Mouse (Mus musculus) E14TG2a.4 (cell line): ENCODE measurements around the gene Cdc42bpb.

Experiments used
- CTCF ChIP-seq: conservative IDR thresholded peaks from 2 replicates; pipeline ENCODE4 v1.5.1; 2014; ENCODE audit warnings: low read length
- NANOG ChIP-seq: IDR thresholded peaks from 2 replicates; pipeline ENCODE4 v1.6.1; 2014; ENCODE audit warnings: borderline replicate concordance, low read length, mixed read lengths
- POU5F1 ChIP-seq: IDR thresholded peaks from 2 replicates; pipeline ENCODE4 v1.6.1; 2014; ENCODE audit warnings: low read length, borderline replicate concordance

DNA sequence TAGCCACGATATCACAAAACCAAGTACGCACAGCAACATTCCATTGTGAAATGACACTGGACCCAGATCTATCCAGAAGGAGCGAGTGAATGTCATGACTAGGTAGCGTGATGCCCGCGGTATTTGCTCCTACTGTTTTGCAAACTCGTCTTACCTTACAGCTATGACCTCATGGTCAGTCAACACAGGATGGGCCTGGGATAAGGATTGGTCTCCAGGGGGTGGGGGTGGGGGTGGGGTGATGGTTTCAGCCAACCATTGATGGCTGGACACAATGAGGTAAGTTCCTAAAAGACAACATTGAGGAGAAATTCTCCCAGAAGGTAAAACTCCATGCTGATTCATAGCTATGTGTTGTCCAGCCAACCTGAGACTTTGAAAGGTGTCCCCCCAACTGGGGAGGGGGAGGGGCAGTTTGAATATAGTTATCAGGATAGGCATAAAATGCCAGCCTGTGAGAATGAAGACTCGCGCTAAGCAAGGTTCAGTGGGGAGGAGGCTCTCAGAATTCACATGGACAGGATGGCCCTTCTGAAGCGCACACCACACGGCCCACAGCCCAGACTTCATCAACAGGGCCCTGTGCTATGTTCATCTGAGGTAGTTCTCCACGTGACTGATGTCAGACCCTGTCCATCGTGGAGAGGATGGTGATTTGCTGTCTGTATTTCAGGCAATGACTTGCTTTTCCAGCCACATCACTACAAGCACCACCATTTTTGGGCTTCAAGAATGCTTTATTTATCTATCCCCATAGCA, 8.5 kb upstream of the Cdc42bpb start:
- no peak for TF ChIP-seq NANOG
- no peak for TF ChIP-seq CTCF
- TF ChIP-seq POU5F1, result no peak
